Mouse (Mus musculus) CH12.LX (cell line): ENCODE results near the gene Ankrd9.

ENCODE experiments used
- CHD1 ChIP-seq: IDR thresholded peaks from 2 replicates; pipeline ENCODE4 v1.6.1; 2012; ENCODE audit warnings: low read depth, low read length, improper control_type of control experiment, inconsistent platforms
- CHD2 ChIP-seq: IDR thresholded peaks from 2 replicates; pipeline ENCODE4 v1.6.1; 2011; ENCODE audit warnings: low read length, improper control_type of control experiment
- CTCF ChIP-seq, 2 experiments: IDR thresholded peaks in 1 of 2; conservative IDR thresholded peaks in 1 of 2; 2 replicates each; pipeline ENCODE4 v1.5.1; 2011 to 2012; ENCODE audit warnings: low read depth in 2 of 2, low read length in 2 of 2, improper control_type of control experiment in 1 of 2, inconsistent platforms in 1 of 2, mild to moderate bottlenecking in 1 of 2, moderate library complexity in 1 of 2
- E2F4 ChIP-seq: IDR thresholded peaks from 2 replicates; pipeline ENCODE4 v1.6.1; 2011; ENCODE audit warnings: low read depth, low read length, improper control_type of control experiment; ENCODE audit not compliant: insufficient replicate concordance
- EP300 ChIP-seq: IDR thresholded peaks from 2 replicates; pipeline ENCODE4 v1.6.1; 2011; ENCODE audit warnings: low read length, improper control_type of control experiment
- KAT2A ChIP-seq: IDR thresholded peaks from 2 replicates; pipeline ENCODE4 v1.6.1; 2012; ENCODE audit warnings: low read length, improper control_type of control experiment, inconsistent platforms; ENCODE audit not compliant: insufficient replicate concordance
- MAX ChIP-seq: IDR thresholded peaks from 2 replicates; pipeline ENCODE4 v1.6.1; 2011; ENCODE audit warnings: low read length, improper control_type of control experiment
- MAZ ChIP-seq: IDR thresholded peaks from 2 replicates; pipeline ENCODE4 v1.6.1; 2012; ENCODE audit warnings: low read depth, mild to moderate bottlenecking, inconsistent platforms, low read length, improper control_type of control experiment, moderate library complexity
- POLR2A ChIP-seq: IDR thresholded peaks from 2 replicates; pipeline ENCODE4 v1.6.1; 2011; ENCODE audit warnings: low read depth, mild to moderate bottlenecking, improper control_type of control experiment, low read length
- RAD21 ChIP-seq: IDR thresholded peaks from 2 replicates; pipeline ENCODE4 v1.6.1; 2011; ENCODE audit warnings: low read depth, mild to moderate bottlenecking, low read length, improper control_type of control experiment, moderate library complexity
- SIN3A ChIP-seq: IDR thresholded peaks from 2 replicates; pipeline ENCODE4 v1.6.1; 2012; ENCODE audit warnings: low read length, improper control_type of control experiment, inconsistent platforms
- USF2 ChIP-seq: conservative IDR thresholded peaks from 2 replicates; pipeline ENCODE4 v1.6.1; 2011; ENCODE audit warnings: low read depth, low read length, improper control_type of control experiment
- ZKSCAN1 ChIP-seq: IDR thresholded peaks from 2 replicates; pipeline ENCODE4 v1.6.1; 2012; ENCODE audit warnings: low read depth, inconsistent platforms, low read length, improper control_type of control experiment, borderline replicate concordance
- ZNF384 ChIP-seq: IDR thresholded peaks from 2 replicates; pipeline ENCODE4 v1.6.1; 2012; ENCODE audit warnings: low read depth, low read length, improper control_type of control experiment, inconsistent platforms

- TF ChIP-seq POLR2A: peak; percentile 41
- TF ChIP-seq CTCF (conservative IDR thresholded peaks at IDR 0.05 in 1 of 2, IDR thresholded peaks at IDR 0.05 in 1 of 2; ENCODE audit: low read depth in 2 of 2, low read length in 2 of 2): peak; percentile 78 to 87
- TF ChIP-seq EP300: peak; percentile 34; the same call in 1 of the 2 replicates
- TF ChIP-seq CHD2: peak; percentile 67; the same call in 1 of the 2 replicates
- no peak for TF ChIP-seq ZKSCAN1
- TF ChIP-seq MAX: no peak; the same call in 1 of the 2 replicates
- TF ChIP-seq SIN3A: no peak
- peak; percentile 84 for TF ChIP-seq MAZ
- TF ChIP-seq E2F4: no peak
- TF ChIP-seq RAD21: peak; percentile 32
- TF ChIP-seq CHD1: no peak
- no peak for TF ChIP-seq KAT2A
- no peak for TF ChIP-seq ZNF384
- TF ChIP-seq USF2: no peak
Observed at GRCm38 (mm10) chr12:110991361-110992127, 12.7 kb upstream of the Ankrd9 start.
